Mouse (Mus musculus) bone marrow, adult 2 months (tissue): ENCODE results near the gene Rrp12.

Experiments used
- CTCF ChIP-seq: fragments of 200-500 bp; IDR thresholded peaks from 2 replicates; pipeline ENCODE4 v1.5.1; 2011; ENCODE audit warnings: low read length, control low read depth; ENCODE audit not compliant: control insufficient read depth, insufficient read depth
- POLR2A ChIP-seq: fragments of 200-500 bp; IDR thresholded peaks from 2 replicates; pipeline ENCODE4 v1.6.1; 2011; ENCODE audit warnings: low read depth, mild to moderate bottlenecking, control low read depth, low read length, borderline replicate concordance; ENCODE audit not compliant: control insufficient read depth

GRCm38 (mm10) chr19:41898860-41899259 is 2.9 kb upstream of the Rrp12 start:
- TF ChIP-seq CTCF (0 out of 2 replicates have a peak, but pooled peaks have one; percentile 18), POLR2A (no peak)
